Mouse (Mus musculus) stomach, postnatal 0 days (tissue): ENCODE data around the gene Cobl.

ENCODE experiments used
- CTCF ChIP-seq: IDR thresholded peaks from 2 replicates; pipeline ENCODE4 v1.5.1; 2016; ENCODE audit warnings: antibody characterized with exemption, low read depth, mild to moderate bottlenecking, moderate library complexity
- EP300 ChIP-seq: optimal IDR thresholded peaks from 2 replicates; pipeline ENCODE3; 2016; ENCODE audit warnings: antibody characterized with exemption

- TF ChIP-seq CTCF (peak; percentile 53), EP300 (no peak)
Observed at GRCm38 (mm10) chr11:12205201-12206161, 259.3 kb downstream of the Cobl start.
